Mouse (Mus musculus) gastrocnemius, adult 18-20 months (tissue): Measurements from ENCODE around the gene Il21. TPM values are rescaled to one million over a fixed set of nuclear protein-coding genes. Genes with fewer than 3 reads are reported as not detected.

Source experiments
- DNase-seq: peaks from one replicate; pipeline ENCODE4 v3.0.0; 2021; ENCODE audit warnings: low spot score
- long read RNA-seq, 2 experiments: library from polyadenylated mRNA; stranded (forward); transcript quantifications; one replicate each; pipeline ENCODE4 v2.0.0; 2021
- total RNA-seq, 2 experiments: library from RNA; stranded (reverse); gene quantifications; 2 replicates each; pipeline ENCODE4 v1.2.3; 2021

The Il21 gene
- total RNA-seq = not detected
- long read RNA-seq, experiment 1 = 0 reads
- long read RNA-seq, experiment 2 = 0 reads

DNA sequence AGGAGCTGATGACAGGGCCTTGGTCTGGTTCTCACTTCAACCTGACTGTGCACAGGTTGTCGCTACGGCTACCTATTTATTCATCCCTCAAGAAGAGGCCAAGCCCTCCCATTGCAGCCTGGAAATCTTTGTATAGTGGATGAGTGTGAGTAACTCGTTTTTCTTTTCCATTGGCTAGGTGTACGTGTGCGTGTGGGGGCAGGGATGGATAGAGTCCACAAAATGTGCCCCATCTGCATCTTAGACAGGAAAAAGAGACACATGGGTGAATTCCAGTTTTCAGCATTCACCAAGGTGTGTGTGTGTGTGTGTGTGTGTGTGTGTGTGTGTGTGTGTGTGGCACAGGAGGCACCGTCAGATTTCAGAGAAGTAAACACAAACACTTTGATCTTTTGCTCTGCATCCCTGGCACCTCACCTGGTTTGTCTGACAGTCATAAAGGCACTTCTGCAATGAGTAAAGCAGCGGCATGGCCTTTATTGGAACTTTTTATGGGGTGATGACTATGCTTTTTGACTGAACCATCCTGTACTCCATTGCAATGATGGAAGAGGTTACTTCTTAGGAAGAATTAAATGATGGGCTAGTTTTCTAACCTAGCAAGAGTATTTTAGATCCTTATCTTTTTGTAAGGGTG lies at the start of gene Il21:
Gene Il21, minus strand, starts transcription at position 51 of the 637 bp plus-strand sequence.
- DNase-seq = no peak

DNA sequence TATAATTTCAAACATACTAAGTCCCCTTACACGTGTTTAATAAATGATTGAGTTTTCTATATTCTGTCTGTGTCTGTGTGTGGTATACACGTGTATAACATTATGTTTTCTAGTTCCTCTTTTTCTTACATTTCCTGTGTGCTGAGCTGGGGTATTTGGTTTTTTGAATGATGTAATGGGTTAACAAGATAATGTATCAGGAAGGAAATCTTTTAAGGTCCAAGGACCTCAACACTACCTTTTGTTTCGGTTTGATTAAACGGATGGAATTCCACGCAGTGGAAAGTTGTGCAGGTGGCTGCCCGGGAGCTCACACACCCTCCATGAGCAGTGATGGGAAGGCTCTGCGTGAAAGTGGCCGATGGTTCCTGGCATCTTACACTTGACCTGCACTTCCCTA lies 48.4 kb upstream of the Il21 start:
- DNase-seq = no peak

DNA sequence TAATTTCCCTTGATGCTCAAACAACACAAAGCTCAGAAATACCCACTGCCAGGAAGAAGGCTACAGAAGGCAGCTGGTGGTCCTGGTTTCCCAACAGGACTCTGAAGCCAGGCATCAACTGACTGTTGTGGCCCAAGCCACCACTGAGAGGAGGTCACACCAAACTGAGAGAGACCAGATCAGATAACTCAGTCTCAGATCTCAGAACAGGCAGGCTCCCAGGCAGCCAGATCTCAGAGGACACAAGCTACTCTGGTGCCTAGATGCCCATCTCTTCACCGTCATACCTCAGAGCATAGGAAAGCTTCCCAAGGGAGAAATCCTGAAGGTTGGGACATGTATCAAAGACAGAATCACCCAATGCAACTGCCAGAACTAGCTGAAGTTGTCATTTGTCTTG lies 47.8 kb upstream of the Il21 start:
- no peak for DNase-seq

DNA sequence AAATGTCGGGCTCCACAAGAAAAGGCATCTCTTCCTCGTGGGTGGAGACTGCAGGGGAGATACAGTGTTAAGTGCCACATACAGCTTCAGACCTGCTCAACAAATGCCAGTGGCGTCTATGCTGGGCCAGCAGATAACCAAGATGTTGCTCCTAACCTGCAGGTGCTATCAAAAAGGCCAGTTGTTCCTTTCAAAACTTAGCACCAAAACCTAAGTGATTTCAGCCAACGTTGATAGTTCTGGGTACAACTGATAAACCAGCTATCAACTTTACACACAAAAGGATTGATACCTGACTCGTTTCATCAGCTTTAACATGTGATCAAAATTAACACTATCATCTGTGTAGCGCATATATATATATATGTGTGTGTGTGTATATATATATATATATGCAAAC lies 42.2 kb upstream of the Il21 start:
- DNase-seq = no peak

DNA sequence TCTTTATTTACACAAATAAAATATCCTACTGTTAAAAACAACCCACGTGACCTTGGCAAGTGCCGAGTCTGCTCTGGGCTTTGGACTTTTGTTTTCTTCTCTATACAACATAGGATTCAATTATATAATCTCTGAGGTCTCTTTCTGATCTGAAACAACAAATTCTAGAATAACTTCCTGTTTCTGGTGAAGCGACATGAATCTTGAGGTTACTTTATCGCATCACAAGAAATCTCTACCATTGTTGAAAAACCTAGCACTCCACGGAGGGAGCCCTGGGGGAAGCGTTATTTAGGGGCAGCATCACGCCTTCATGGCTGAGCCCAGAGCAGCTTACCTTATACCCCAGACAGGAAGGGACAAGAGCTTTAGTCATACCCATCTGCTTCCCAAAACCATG lies 40.7 kb upstream of the Il21 start:
- no peak for DNase-seq

DNA sequence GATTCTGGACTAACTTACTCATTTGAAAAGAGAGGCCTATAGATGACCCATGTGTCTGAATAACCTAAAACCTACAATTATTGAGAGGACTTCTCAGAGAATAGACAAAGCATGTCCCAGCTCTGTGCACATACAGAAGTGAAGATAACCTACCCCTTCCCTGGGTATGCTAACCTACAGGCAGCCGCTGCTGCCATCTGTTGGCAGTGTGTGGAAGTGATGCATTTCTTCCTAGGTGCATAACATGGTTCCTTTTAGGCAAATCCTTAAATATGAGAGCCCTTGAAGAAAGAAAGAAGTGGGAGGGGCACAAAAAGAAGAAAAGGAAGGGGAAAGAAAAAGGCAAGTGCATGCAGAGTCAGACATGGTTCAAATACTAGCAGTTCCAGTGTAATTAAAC lies 38.8 kb upstream of the Il21 start:
- peak; percentile 19 for DNase-seq

DNA sequence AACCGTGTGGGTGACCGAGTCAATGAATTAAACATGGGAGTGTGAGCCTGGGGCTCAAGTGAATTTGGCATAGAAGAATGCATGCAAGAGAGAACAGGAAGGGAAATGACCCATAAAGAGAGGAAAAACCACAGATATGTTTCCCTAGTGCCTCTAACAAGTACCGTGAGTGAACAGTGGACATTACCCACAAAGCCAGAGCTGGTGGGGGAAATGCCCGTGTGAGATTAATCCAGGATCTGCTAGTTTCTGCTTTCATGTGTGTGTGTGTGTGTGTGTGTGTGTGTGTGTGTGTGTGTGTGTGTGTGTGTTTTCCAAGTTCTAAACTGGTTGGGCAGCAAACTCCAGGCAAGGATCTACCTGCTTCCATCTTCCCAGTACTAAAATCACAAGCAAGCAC lies 37.5 kb upstream of the Il21 start:
- no peak for DNase-seq

DNA sequence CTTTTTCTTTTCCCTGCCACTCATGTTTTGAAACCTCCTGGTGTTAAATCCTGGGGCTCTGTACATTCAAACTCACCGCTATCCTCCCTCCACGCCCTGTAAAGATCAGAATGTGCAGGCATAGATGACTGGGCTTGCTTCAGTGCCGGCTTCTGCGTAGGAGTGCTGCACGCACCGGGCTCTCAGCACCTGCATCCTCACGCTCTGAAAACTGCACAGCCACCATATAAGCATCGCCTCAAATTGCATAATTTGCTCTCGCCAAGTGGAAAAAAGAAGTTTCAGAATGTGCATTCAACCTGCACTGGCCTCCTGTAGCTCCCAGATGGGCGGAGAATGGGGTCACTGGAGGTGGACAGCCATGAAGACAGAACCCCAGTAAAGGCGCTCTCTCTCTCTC lies 35.9 kb upstream of the Il21 start:
- DNase-seq = no peak

DNA sequence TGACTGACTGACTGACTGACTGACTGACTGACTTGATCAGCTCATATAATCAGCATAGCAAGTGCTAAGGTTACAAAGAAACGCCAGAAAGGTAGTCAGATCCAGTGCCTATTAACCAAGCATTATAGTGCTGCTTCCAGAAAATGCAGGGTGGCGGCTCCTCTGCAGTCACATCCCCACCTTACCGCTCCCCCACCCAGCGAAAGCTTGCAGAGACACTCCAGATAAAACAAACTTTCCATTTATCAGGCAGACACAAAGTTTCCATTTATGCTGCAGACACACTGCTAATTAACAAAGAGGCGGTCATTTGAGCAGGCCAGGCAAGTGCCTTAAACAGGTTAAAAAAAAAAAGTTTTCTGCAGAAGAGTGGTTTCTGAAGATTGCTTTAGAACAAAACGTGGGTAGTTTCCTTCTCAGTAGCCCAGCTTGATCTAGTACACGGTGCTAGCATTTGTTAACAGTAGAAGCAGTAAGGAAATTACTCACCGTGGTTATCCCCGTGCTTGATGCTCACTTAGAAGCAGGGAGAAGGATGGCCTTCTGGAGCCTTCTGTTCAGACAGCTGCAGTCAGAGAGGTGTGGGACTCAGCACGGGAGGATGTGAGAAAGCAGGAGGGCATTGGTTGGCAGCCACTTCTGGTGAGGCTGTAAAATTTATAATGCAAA lies 27.0 kb upstream of the Il21 start:
- DNase-seq = no peak

DNA sequence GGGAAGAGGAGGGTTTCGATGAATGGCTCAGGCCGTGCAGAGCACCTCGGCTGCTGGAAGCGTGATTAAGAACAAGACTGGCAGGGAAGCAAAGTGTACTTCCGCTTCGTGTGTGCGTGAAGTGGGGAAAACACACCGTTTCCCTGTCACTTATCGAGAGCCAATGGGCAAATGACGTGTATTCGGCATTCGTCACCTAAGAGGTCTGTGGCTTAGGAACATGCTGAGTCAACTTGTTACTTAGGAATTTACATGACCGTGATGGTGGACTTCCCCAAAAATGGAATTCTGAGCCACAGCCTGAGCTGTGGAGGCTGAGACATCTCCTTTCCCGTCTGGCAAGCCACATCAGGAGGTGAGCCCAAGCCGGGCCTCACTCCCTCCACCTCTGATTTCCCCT lies 25.3 kb upstream of the Il21 start:
- no peak for DNase-seq

DNA sequence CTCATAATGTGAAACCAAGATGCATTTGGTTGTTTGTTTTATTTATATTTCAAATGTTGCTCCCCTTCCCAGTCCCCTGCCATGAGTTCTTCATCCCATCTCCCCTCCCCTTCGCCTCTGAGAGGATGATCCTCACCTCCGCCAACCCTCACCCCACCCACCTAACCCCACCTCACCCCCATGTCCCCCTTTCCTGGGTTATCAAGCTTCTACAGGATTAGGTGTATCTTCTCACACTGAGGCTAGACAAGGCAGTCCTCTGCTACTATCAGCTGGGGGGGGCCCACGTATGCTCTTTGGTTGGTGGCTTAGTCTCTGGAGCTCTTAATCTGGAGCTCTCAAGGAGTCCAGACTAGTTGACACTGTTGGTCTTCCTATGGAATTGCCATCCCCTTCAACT lies 18.5 kb upstream of the Il21 start:
- DNase-seq = no peak

DNA sequence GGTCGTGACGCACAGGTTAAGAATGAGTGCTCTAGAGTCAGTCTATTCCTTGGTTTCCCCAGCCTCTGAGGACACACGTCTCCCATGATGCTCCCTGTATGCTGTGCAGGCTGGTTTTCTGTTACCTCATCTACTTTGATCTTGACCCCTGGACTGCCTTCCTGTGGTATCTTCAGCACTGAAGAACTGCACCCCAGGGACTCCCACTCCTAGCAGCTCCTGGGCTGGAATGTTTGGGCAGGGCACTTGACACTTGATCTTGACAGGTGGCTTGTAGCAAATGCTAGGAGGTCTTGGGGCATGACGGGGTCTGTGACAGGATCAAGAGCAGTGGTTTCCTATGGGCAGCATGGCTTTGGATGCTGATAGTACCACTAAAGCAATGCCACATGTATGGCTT lies 2.6 kb upstream of the Il21 start:
- DNase-seq = no peak

DNA sequence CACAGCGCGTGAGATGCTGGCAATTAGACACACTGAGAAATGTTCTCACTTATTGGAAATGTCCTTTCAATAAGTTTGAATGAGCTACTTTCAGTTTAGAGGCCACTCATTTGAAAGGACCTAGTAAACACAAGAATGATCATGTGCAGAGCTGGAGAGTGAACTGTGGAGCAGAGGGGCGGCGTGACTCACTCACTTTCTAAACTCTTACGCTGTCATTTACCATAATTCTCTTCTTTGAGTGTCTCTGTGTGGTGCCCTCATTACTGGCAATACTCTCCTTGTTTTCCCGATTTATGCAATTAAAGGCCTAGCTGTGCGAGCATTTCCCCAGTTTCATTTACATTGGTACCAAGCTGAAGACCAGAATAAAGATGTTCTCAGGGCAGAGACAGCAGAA lies 1.3 kb downstream of the Il21 start:
- no peak for DNase-seq

DNA sequence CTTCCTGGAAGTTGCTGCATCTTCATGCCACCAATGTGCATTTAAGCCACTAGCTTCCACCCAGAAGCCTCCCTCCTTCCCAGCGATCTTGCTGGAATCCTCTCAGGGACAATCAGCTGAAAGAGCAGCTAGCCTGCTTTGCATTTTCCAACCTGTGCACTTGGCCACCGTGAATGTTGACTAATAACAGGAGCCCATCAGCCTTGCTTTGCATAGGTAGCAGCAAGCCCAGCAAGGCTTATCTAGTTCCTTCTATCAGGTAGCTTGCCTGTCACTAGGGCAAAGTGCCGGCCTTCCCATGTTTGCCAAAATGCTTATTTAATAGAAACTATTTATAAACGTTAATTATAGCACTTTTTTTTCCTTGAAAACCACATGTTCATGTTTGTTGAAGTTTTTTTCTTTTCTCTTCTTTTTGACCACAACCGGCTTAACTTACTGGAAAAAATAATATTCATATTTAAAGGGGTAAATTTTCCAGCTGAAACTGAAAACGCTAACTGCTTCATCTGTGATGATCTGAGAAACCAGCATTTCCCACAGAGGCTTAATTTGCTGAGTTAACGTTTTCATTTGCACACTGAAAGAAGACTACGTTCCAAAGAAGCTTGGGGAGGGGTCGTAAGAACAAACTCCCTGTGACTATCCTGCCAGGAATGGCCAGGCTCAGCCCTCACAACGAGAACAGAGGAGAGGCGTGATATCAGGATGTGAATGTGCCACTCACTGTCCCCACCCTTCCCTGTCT lies 3.2 kb downstream of the Il21 start:
- no peak for DNase-seq

DNA sequence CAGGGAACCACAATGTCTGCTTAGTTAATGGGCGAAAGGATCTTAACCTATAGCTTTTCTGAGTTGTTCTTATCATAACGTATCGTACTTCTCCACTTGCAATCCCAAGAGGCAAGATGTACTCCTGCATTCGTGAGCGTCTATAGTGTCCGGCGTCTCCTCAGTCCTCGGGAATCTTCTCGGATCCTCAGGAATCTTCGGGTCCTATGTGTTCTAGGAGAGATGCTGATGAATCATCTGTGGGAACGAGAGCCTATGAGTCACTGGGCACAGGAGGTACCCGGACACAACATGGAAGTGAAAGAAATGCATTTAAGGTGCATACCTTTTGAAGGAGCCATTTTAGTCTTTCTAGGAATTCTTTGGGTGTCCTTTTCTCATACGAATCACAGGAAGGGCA lies 7.3 kb downstream of the Il21 start:
- DNase-seq = no peak

DNA sequence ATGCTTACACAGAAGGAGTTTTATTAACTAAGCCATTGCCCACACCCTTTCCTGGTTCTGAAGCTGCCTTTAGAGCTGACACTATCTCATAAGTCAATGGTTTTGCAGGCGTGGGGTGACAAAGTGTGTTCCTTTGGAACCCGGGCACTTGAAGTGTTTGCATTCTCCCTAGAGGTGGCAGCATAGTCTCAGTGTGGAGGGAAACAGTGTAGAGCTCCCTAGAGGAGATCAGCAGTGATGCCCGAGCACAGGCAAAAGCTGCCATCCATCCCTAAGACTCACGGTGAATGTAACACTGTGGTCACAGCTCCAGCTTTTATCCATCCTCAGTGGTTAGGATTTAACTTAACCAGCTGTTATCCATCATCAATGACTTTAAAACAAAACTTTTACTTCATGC lies 13.4 kb downstream of the Il21 start:
- peak; percentile 3 for DNase-seq

DNA sequence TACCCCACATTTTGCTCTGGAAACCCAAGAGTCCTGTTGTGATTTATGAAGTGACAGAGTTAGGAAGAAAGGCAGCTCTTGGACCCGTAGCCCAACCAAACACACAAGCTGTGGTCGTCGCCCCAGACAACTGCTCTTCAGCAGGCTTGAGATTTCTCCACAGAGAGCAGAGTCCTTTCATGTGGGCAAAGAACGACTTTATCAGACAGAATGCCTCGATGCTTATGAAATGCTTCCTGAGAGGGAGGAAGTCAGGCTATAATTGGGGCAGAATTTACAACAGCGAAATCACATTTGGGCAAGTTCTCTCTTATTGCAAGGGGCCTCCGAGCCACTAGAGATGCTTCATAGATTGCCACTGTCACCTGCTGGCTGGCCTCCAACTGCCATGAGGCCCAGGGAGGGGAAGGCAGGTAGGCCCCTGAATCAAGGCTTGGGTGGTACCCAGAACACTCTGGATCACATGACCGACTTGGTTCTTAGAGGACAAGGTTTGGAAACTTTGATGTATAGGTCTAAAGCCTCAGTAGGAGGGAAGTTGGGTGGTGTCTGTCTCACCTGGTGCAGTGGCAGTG lies 27.1 kb downstream of the Il21 start:
- no peak for DNase-seq

DNA sequence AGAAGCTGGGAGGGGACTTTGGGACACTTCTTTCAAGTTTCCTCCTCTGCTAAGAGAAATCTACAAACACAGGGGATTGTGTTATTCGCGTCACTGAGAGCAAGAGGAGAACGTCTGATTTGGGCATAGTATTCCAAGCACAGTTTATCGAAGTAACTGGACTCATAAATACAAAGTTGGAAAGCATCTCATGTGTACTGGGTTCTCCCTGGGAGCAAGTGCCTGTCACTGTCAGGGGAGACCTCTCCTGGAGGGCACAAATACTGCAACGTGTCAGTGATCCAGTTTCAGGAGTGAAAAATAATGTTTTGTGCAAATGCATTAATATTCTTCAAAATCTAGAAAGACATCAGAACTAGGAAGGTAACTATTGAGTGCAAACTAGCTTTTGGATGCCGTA lies 27.9 kb downstream of the Il21 start:
- peak; percentile 13 for DNase-seq

DNA sequence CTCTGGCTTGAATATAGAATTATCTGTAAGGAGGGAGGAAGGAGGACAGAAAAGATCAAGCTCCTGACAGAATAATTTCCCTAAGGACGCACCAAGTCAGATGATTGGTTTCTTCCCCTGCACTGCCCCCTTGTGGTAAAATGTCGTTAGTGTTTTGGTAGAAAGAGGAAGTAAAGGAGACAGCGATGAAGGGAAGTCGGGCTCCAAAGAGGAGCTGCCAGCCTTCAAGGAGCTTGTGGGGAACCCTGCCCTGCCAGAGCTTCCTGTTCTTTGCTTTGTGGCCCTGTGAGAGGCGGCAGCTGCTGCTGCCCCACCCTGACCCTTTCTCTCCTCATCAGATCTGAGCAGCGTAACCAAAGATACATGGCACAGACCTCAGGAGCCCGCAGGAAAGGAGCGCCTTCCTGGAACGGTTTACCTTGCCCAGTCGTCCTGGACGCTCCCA lies 28.4 kb downstream of the Il21 start:
- DNase-seq = peak; percentile 79

DNA sequence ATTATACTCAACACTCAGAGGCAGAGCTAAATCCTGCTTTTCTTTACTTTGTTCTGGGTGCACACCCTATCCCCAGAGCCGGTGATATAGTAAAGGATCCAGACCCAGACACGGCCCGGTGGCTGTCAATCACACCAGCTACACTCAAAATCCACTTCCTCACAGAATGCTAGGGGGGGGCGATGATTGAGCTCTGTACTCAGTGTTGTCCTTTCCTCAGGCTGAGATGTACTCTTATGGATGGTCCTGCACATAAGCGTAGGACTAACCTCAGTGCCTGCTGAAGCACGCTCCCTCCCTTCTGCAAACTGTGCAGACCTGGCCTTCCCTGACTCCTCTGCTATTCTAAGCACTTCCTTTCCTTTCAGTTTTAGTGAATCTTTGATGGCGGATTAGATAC lies 29.6 kb downstream of the Il21 start:
- DNase-seq = no peak

DNA sequence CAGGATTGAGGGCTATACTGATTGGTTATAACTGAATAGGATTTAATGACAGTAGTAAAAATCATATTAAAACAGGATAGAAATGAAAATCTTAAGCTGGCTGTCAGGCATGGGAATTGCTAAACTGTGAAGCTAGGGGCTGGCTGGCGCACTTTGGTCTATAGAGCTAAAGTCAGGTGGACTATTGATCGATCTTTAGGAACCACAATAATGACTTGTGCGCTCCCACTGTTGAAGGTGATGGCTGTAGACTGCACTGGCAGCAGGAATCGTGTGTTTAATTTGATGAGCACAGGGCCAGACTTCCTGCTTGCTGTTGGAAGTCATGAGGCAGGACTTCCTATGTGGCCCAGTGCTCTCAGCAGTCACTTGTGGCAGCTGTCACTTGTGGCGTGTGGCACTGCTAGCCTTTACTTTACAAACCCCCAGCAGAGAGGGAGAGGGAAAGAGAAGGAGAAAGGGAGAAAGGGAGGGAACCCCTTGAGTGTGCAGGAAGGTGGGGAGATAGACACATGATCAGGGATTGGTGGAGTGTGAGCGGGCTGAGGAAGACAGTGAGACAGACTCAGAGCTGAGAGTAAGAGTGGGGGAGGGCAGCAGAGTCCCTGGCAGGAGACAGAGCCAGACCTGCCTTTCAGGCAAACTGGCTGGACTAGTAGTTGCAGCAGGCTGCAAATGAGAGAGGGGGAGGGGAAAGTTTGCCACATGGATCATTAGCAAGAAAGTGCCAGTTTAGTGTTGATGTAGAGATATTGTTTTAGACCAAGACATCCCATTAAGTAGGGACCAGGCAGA lies 31.1 kb downstream of the Il21 start:
- DNase-seq = no peak

DNA sequence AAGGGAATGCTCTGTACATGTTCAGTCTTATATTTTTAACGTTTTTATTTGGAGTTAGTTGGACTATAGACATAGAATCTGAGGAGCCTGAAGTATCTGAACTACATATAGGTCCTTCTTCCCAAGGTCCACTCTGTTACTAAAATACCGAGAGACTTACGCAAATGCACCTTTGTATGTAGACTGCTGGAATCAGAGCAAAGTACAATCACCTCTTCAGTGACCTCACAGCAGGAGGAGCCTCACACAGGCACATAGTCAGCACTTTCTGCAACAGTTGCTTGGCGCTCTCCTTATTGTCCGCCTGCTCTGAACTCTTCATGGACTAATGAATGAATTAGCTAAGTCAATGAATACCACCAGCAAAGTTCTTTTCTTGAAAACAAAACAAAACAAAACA lies 34.1 kb downstream of the Il21 start:
- no peak for DNase-seq
